Mouse (Mus musculus) layer of hippocampus, adult 2 months (tissue): ENCODE measurements around the gene Lrr1. TPM values are rescaled to one million over a fixed set of nuclear protein-coding genes. Genes with fewer than 3 reads are reported as not detected.
A peak's percentile ranks its signal among the peaks of the same experiment; 100 is the strongest.

Source experiments
- DNase-seq, 2 experiments: peaks; one replicate each; pipeline ENCODE4 v3.0.0; 2022; ENCODE audit warnings: low spot score in 2 of 2
- H3K27ac ChIP-seq: fragments of 200-600 bp; 2 replicates; pipeline ENCODE4 v1.8.1; 2022
- H3K4me3 ChIP-seq: fragments of 200-600 bp; 2 replicates; pipeline ENCODE4 v1.8.1; 2022; ENCODE audit warnings: mild to moderate bottlenecking
- CTCF ChIP-seq: fragments of 200-600 bp; conservative IDR thresholded peaks from 2 replicates; pipeline ENCODE4 v1.8.1; 2022; ENCODE audit warnings: antibody characterized with exemption, mild to moderate bottlenecking, moderate library complexity
- total RNA-seq, 2 experiments: library from RNA; stranded (reverse); gene quantifications; 2 replicates each; pipeline ENCODE4 v1.2.3; 2021

Lrr1 gene
- total RNA-seq, 2 experiments from 2014 or later: not detected

GRCm38 (mm10) chr12:69196444-69197377 lies 28.1 kb downstream of the Lrr1 start, which contains the start of gene Gm49383:
TSS of gene Gm49383 (minus strand) at chr12:69197104.
- Histone ChIP-seq H3K27ac (peak within 1 kb of the TSS; percentile 95), H3K4me3 (peak within 1 kb of the TSS; percentile 100)
- peak; percentile 48 to 76 for DNase-seq
- peak; percentile 34 for TF ChIP-seq CTCF

GRCm38 (mm10) chr12:69197378-69198163 lies 29.0 kb downstream of the Lrr1 start:
- DNase-seq: peak in 1 of 2 experiments; percentile 22
- no peak; the same call in 1 of the 2 replicates for TF ChIP-seq CTCF
- Histone ChIP-seq H3K4me3 (peak overlapping the region; percentile 100), H3K27ac (peak overlapping the region; percentile 95)

DNA sequence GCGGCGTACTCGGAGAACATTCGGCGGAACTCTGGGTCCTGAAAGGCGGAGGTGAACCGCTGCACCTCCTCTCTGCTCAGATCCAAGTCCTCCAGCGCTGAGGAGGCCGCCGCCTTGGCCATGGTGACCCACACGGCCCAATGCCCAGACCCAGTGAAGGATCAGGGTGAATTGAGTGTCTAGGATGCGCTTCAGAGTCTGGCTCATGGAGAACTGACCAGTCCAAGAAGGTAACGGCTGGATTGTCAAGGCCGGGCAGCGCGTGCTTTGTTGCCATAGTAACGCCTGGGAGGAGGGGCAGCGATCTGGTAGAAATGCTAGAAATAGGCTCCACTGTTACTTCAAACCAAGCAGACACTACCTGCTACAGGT lies 29.5 kb downstream of the Lrr1 start, which contains the start of gene Dnaaf2:
Dnaaf2 (minus strand) TSS at position 266 of the 372 bp plus-strand sequence.
- peak; percentile 63 to 65 for DNase-seq
- Histone ChIP-seq H3K27ac (peak within 1 kb of the TSS; percentile 95), H3K4me3 (peak within 1 kb of the TSS; percentile 100)
- TF ChIP-seq CTCF: no peak

DNA sequence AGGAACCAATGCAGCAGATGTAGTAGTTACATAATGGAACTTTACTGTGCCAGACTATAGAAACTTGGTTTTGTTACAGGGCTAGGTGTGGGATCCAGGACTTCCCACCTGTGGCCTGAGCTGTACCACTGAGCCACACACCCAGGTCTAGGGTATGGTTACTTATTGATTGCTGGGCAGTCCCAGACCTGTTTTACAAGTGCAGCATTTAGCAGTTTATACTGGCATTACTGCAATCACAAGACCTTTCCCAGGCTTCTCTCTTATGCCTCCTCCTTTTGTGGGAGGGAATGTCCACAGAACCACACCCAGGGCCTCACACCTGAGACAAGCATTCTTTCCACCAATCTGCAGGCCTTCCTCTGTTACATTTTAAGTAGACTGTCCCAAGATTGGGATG lies 30.4 kb downstream of the Lrr1 start:
- no peak for TF ChIP-seq CTCF
- no peak overlapping the region; the same call in 1 of the 2 replicates for H3K4me3 ChIP-seq
- no peak for DNase-seq
- no peak overlapping the region for H3K27ac ChIP-seq

- DNase-seq: no peak
- no peak within 1 kb of the TSS for H3K27ac ChIP-seq
- TF ChIP-seq CTCF: no peak
- no peak within 1 kb of the TSS for H3K4me3 ChIP-seq
Measured at GRCm38 (mm10) chr12:69204052-69204833, 35.6 kb downstream of the Lrr1 start, which contains the start of gene Gm49384. TSS of gene Gm49384 (minus strand) at chr12:69204267.

- no peak for TF ChIP-seq CTCF
- no peak overlapping the region for H3K4me3 ChIP-seq
- H3K27ac ChIP-seq: no peak overlapping the region
- no peak for DNase-seq
Measured at GRCm38 (mm10) chr12:69207396-69207795, 38.8 kb downstream of the Lrr1 start.

- TF ChIP-seq CTCF: no peak
- Histone ChIP-seq H3K27ac (no peak overlapping the region), H3K4me3 (no peak overlapping the region)
- DNase-seq: no peak
Measured at GRCm38 (mm10) chr12:69207926-69208325, 39.3 kb downstream of the Lrr1 start.

DNA sequence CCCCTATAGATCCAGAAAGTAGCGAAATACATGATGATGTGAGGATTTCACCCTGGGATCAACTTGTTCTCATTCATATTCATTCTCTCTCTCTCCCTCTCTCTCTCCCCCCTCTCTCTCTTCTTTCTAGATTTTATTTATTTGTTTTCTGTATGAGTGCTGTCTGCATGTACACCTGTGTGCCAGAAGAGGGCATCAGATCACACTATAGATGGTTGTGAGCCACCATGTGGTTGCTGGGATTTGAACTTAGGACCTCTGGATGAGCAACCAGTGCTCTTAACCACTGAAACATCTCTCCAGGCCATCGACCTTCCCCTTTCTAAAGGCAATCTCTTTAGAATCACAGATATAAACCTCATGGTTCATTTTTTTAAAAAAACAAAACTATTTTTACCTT lies 39.9 kb downstream of the Lrr1 start:
- no peak overlapping the region for H3K4me3 ChIP-seq
- H3K27ac ChIP-seq: no peak overlapping the region
- peak; percentile 51 for TF ChIP-seq CTCF
- no peak for DNase-seq

- H3K27ac ChIP-seq: no peak overlapping the region
- H3K4me3 ChIP-seq: no peak overlapping the region
- TF ChIP-seq CTCF: no peak
- no peak for DNase-seq
Measured at GRCm38 (mm10) chr12:69210056-69210979, 41.7 kb downstream of the Lrr1 start.

DNA sequence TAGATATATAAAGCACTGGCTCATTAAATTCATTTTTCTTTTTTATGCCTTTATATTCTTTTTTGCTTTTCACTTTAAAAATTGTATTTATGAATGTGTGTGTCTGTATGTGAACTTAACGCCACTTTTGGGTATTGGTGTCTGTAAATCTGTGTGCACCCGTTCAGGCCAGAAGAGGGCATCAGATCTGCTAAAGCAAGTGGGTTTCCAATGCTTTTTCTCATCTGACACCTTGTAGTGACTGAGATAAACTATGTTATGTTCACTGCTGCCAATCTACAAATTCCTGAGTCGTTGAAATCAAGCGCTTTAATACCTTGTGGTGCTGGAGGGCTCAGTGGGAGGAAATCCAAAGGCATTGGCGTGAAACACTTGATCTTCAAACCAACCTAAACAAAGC lies 42.4 kb downstream of the Lrr1 start:
- H3K4me3 ChIP-seq: no peak overlapping the region
- peak; percentile 73 for TF ChIP-seq CTCF
- no peak overlapping the region for H3K27ac ChIP-seq
- peak in 1 of 2 experiments; percentile 25 for DNase-seq

DNA sequence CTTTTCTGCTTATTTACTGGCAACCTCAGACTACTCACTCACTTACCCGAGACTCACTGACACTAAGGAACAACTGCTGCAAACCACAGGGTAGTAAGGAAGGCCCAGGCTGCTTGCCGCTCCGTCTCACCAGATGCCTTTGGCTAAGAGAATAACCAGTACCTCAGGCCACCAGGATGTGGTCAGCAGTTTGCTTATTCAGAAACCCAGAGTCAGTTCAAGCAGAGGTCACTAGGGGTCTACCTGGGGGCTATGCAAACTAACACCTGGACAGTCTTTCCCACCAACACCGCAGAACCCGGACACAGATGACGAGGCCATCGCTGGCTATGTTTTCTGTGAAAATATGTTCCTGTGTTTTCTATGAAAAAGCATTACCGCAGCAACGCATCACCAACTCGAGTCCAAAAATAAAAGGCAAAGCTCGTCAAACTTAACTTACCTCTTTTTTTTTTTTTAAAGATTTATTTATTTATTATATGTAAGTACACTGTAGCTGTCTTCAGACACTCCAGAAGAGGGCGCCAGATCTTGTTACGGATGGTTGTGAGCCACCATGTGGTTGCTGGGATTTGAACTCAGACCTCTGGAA lies 44.7 kb downstream of the Lrr1 start:
- Histone ChIP-seq H3K4me3 (no peak overlapping the region), H3K27ac (no peak overlapping the region)
- DNase-seq: no peak
- peak; percentile 47 for TF ChIP-seq CTCF
